Mouse (Mus musculus): Measurements from ENCODE around the gene Arhgef10l. TPM values are rescaled to one million over a fixed set of nuclear protein-coding genes. Genes with fewer than 3 reads are reported as not detected.
A peak's percentile ranks its signal among the peaks of the same experiment; 100 is the strongest.
"Not testable (repeated sequence)": the region's sequence is repeated elsewhere in the genome, so short reads cannot be mapped to it uniquely, and the experiment has no call there.

Gene Arhgef10l
- total and polyA plus RNA-seq, 2 experiments from 2014 or later, result 20.7 to 81.1 TPM

- 84% methylated on average over 8 of the region's 8 CpGs for WGBS
- H3K4me2 ChIP-seq (ENCODE audit: low read depth, low read length, poor library complexity, severe bottlenecking), result no peak overlapping the region
- no peaks in the 10 kb centered on the region for H3K9me3 ChIP-seq (ENCODE audit: low read length)
- DNase-seq (ENCODE audit: low spot score) (peak; percentile 74), ATAC-seq (ENCODE audit: low FRiP score) (no peak)
- H3K4me3 ChIP-seq (ENCODE audit: low read depth, low read length), result no peak overlapping the region
- H3K27ac ChIP-seq (ENCODE audit: low read depth, low read length), result no peak overlapping the region
- peaks cover 59% of the 10 kb centered on the region for H3K36me3 ChIP-seq (ENCODE audit: insufficient read depth, low read length)
- H3K4me1 ChIP-seq (ENCODE audit: insufficient read depth, low read length), result no peaks in the 10 kb centered on the region
- no peak for TF ChIP-seq CTCF (IDR thresholded peaks at IDR 0.05)
- H3K27me3 ChIP-seq (ENCODE audit: insufficient read depth, low read length), result no peaks in the 10 kb centered on the region
- H3K9ac ChIP-seq (replicated peaks; ENCODE audit: low read length, poor library complexity, severe bottlenecking), result no peak overlapping the region
Measured at GRCm38 (mm10) chr4:140579576-140579975, 86.2 kb downstream of the Arhgef10l start.

- ATAC-seq (ENCODE audit: low FRiP score), result no peak
- H3K4me1 ChIP-seq (ENCODE audit: insufficient read depth, low read length), result no peaks in the 10 kb centered on the region
- no peak for DNase-seq (ENCODE audit: low spot score)
- 97% methylated on average over 13 of the region's 13 CpGs for WGBS
- H3K27me3 ChIP-seq (ENCODE audit: insufficient read depth, low read length), result no peaks in the 10 kb centered on the region
- H3K36me3 ChIP-seq (ENCODE audit: insufficient read depth, low read length), result peaks cover 56% of the 10 kb centered on the region
- no peak for TF ChIP-seq CTCF (IDR thresholded peaks at IDR 0.05)
- H3K9me3 ChIP-seq (ENCODE audit: low read length), result no peaks in the 10 kb centered on the region
- no peak overlapping the region for H3K27ac ChIP-seq (ENCODE audit: low read depth, low read length)
- no peak overlapping the region for H3K4me3 ChIP-seq (ENCODE audit: low read depth, low read length)
- H3K9ac ChIP-seq (replicated peaks; ENCODE audit: low read length, poor library complexity, severe bottlenecking), result no peak overlapping the region
- no peak overlapping the region for H3K4me2 ChIP-seq (ENCODE audit: low read depth, low read length, poor library complexity, severe bottlenecking)
Measured at GRCm38 (mm10) chr4:140579149-140579548, 86.7 kb downstream of the Arhgef10l start.

GRCm38 (mm10) chr4:140576628-140577027 lies 89.2 kb downstream of the Arhgef10l start:
- Histone ChIP-seq H3K27ac (ENCODE audit: low read depth, low read length) (no peak overlapping the region), H3K4me1 (ENCODE audit: insufficient read depth, low read length) (no peaks in the 10 kb centered on the region), H3K9me3 (ENCODE audit: low read length) (no peaks in the 10 kb centered on the region), H3K4me3 (ENCODE audit: low read depth, low read length) (no peak overlapping the region), H3K9ac (replicated peaks; ENCODE audit: low read length, poor library complexity, severe bottlenecking) (no peak overlapping the region), H3K36me3 (ENCODE audit: insufficient read depth, low read length) (peaks cover 66% of the 10 kb centered on the region), H3K27me3 (ENCODE audit: insufficient read depth, low read length) (no peaks in the 10 kb centered on the region), H3K4me2 (ENCODE audit: low read depth, low read length, poor library complexity, severe bottlenecking) (no peak overlapping the region)
- no peak for TF ChIP-seq CTCF (IDR thresholded peaks at IDR 0.05)
- ATAC-seq (ENCODE audit: low FRiP score) (no peak), DNase-seq (ENCODE audit: low spot score) (no peak)
- WGBS, result 97% methylated on average over 16 of the region's 16 CpGs

- not testable (repeated sequence) for DNase-seq (ENCODE audit: low spot score); ATAC-seq (ENCODE audit: low FRiP score); H3K4me1 ChIP-seq (ENCODE audit: insufficient read depth, low read length); H3K27ac ChIP-seq (ENCODE audit: low read depth, low read length); H3K9me3 ChIP-seq (ENCODE audit: low read length); H3K4me3 ChIP-seq (ENCODE audit: low read depth, low read length); H3K9ac ChIP-seq (replicated peaks; ENCODE audit: low read length, poor library complexity, severe bottlenecking); H3K27me3 ChIP-seq (ENCODE audit: insufficient read depth, low read length); H3K4me2 ChIP-seq (ENCODE audit: low read depth, low read length, poor library complexity, severe bottlenecking)
- H3K36me3 ChIP-seq (ENCODE audit: insufficient read depth, low read length), result peaks cover 68% of the 10 kb centered on the region
- WGBS, result 87% methylated on average over 7 of the region's 7 CpGs
- peak; percentile 72 for TF ChIP-seq CTCF (IDR thresholded peaks at IDR 0.05)
Measured at GRCm38 (mm10) chr4:140574863-140575262, 90.9 kb downstream of the Arhgef10l start.

GRCm38 (mm10) chr4:140572376-140572775 lies 93.4 kb downstream of the Arhgef10l start:
- Histone ChIP-seq H3K9me3 (ENCODE audit: low read length) (no peaks in the 10 kb centered on the region), H3K27ac (ENCODE audit: low read depth, low read length) (no peak overlapping the region), H3K9ac (replicated peaks; ENCODE audit: low read length, poor library complexity, severe bottlenecking) (no peak overlapping the region), H3K4me3 (ENCODE audit: low read depth, low read length) (no peak overlapping the region), H3K4me2 (ENCODE audit: low read depth, low read length, poor library complexity, severe bottlenecking) (no peak overlapping the region), H3K4me1 (ENCODE audit: insufficient read depth, low read length) (no peaks in the 10 kb centered on the region), H3K27me3 (ENCODE audit: insufficient read depth, low read length) (no peaks in the 10 kb centered on the region), H3K36me3 (ENCODE audit: insufficient read depth, low read length) (peaks cover 76% of the 10 kb centered on the region)
- no peak for TF ChIP-seq CTCF (IDR thresholded peaks at IDR 0.05)
- 83% methylated on average over 17 of the region's 17 CpGs for WGBS
- ATAC-seq (ENCODE audit: low FRiP score) (no peak), DNase-seq (ENCODE audit: low spot score) (peak; percentile 24)

GRCm38 (mm10) chr4:140569394-140569793 lies 96.4 kb downstream of the Arhgef10l start:
- H3K9ac ChIP-seq (replicated peaks; ENCODE audit: low read length, poor library complexity, severe bottlenecking), result no peak overlapping the region
- DNase-seq (ENCODE audit: low spot score), result no peak
- peaks cover 73% of the 10 kb centered on the region for H3K36me3 ChIP-seq (ENCODE audit: insufficient read depth, low read length)
- no peak overlapping the region for H3K4me2 ChIP-seq (ENCODE audit: low read depth, low read length, poor library complexity, severe bottlenecking)
- H3K9me3 ChIP-seq (ENCODE audit: low read length), result no peaks in the 10 kb centered on the region
- H3K4me3 ChIP-seq (ENCODE audit: low read depth, low read length), result no peak overlapping the region
- no peak for ATAC-seq (ENCODE audit: low FRiP score)
- no peak overlapping the region for H3K27ac ChIP-seq (ENCODE audit: low read depth, low read length)
- TF ChIP-seq CTCF (IDR thresholded peaks at IDR 0.05), result no peak
- no peaks in the 10 kb centered on the region for H3K4me1 ChIP-seq (ENCODE audit: insufficient read depth, low read length)
- H3K27me3 ChIP-seq (ENCODE audit: insufficient read depth, low read length), result no peaks in the 10 kb centered on the region
- 95% methylated on average over 2 of the region's 2 CpGs for WGBS

All from midbrain, postnatal 0 days (tissue).